Mouse (Mus musculus): ENCODE measurements around the gene Nfix. TPM values are rescaled to one million over a fixed set of nuclear protein-coding genes. Genes with fewer than 3 reads are reported as not detected.

The Nfix gene
- total RNA-seq, 1 experiment, result 0.89 TPM

GRCm38 (mm10) chr8:84766422-84766821, 33.7 kb downstream of the Nfix start:
- DNase-seq (ENCODE audit: low read depth, low spot score), result no peak
- Histone ChIP-seq H3K9ac (ENCODE audit: insufficient read depth, low read depth, low read length, poor library complexity, severe bottlenecking) (no peak overlapping the region), H3K4me1 (ENCODE audit: control insufficient read depth in 2 of 2, insufficient read depth in 2 of 2, low read length in 2 of 2, poor library complexity in 1 of 2) (no peaks in the 10 kb centered on the region), H3K36me3 (ENCODE audit: control insufficient read depth, insufficient read depth, low read length, poor library complexity, severe bottlenecking) (no peaks in the 10 kb centered on the region), H3K4me3 (ENCODE audit: insufficient read depth in 1 of 2, low read depth in 1 of 2, low read length in 2 of 2, poor library complexity in 1 of 2, severe bottlenecking in 1 of 2) (no peak overlapping the region), H3K9me3 (ENCODE audit: control insufficient read depth, insufficient read depth, low read depth, low read length) (no peaks in the 10 kb centered on the region), H3K27ac (ENCODE audit: insufficient read depth, low read depth, low read length, poor library complexity, severe bottlenecking) (no peak overlapping the region)
- in situ Hi-C loops (cut with MboI; ENCODE audit: low sequenced_read_pairs in 2 of 2, unreplicated experiment in 2 of 2), result no loop called here
- TF ChIP-seq MAFK (IDR thresholded peaks at IDR 0.05; ENCODE audit: insufficient read depth, low read depth, low read length) (no peak), ZNF384 (IDR thresholded peaks at IDR 0.05; ENCODE audit: low read depth, low read length) (no peak), HCFC1 (IDR thresholded peaks at IDR 0.05; ENCODE audit: borderline replicate concordance, insufficient read depth, low read length) (no peak), ZC3H11A (IDR thresholded peaks at IDR 0.05; ENCODE audit: borderline replicate concordance, low read depth, low read length) (no peak), CHD2 (IDR thresholded peaks at IDR 0.05; ENCODE audit: low read depth, low read length) (no peak)

GRCm38 (mm10) chr8:84765629-84766028, 34.5 kb downstream of the Nfix start:
- TF ChIP-seq MAFK (IDR thresholded peaks at IDR 0.05; ENCODE audit: insufficient read depth, low read depth, low read length) (no peak), ZNF384 (IDR thresholded peaks at IDR 0.05; ENCODE audit: low read depth, low read length) (no peak), CHD2 (IDR thresholded peaks at IDR 0.05; ENCODE audit: low read depth, low read length) (no peak), HCFC1 (IDR thresholded peaks at IDR 0.05; ENCODE audit: borderline replicate concordance, insufficient read depth, low read length) (no peak), ZC3H11A (IDR thresholded peaks at IDR 0.05; ENCODE audit: borderline replicate concordance, low read depth, low read length) (no peak)
- no peak for DNase-seq (ENCODE audit: low read depth, low spot score)
- Histone ChIP-seq H3K9ac (ENCODE audit: insufficient read depth, low read depth, low read length, poor library complexity, severe bottlenecking) (no peak overlapping the region), H3K4me1 (ENCODE audit: control insufficient read depth in 2 of 2, insufficient read depth in 2 of 2, low read length in 2 of 2, poor library complexity in 1 of 2) (no peaks in the 10 kb centered on the region), H3K9me3 (ENCODE audit: control insufficient read depth, insufficient read depth, low read depth, low read length) (no peaks in the 10 kb centered on the region), H3K36me3 (ENCODE audit: control insufficient read depth, insufficient read depth, low read length, poor library complexity, severe bottlenecking) (no peaks in the 10 kb centered on the region), H3K4me3 (ENCODE audit: insufficient read depth in 1 of 2, low read depth in 1 of 2, low read length in 2 of 2, poor library complexity in 1 of 2, severe bottlenecking in 1 of 2) (no peak overlapping the region), H3K27ac (ENCODE audit: insufficient read depth, low read depth, low read length, poor library complexity, severe bottlenecking) (no peak overlapping the region)
- in situ Hi-C loops (cut with MboI; ENCODE audit: low sequenced_read_pairs in 2 of 2, unreplicated experiment in 2 of 2), result no loop called here

- H3K9ac ChIP-seq (ENCODE audit: insufficient read depth, low read depth, low read length, poor library complexity, severe bottlenecking), result no peak overlapping the region
- H3K4me1 ChIP-seq (ENCODE audit: control insufficient read depth in 2 of 2, insufficient read depth in 2 of 2, low read length in 2 of 2, poor library complexity in 1 of 2), result no peaks in the 10 kb centered on the region
- H3K4me3 ChIP-seq (ENCODE audit: insufficient read depth in 1 of 2, low read depth in 1 of 2, low read length in 2 of 2, poor library complexity in 1 of 2, severe bottlenecking in 1 of 2), result no peak overlapping the region
- TF ChIP-seq CHD2 (IDR thresholded peaks at IDR 0.05; ENCODE audit: low read depth, low read length), result no peak
- no peak for TF ChIP-seq MAFK (IDR thresholded peaks at IDR 0.05; ENCODE audit: insufficient read depth, low read depth, low read length)
- no peak for TF ChIP-seq HCFC1 (IDR thresholded peaks at IDR 0.05; ENCODE audit: borderline replicate concordance, insufficient read depth, low read length)
- no peak for TF ChIP-seq ZC3H11A (IDR thresholded peaks at IDR 0.05; ENCODE audit: borderline replicate concordance, low read depth, low read length)
- no peak for TF ChIP-seq ZNF384 (IDR thresholded peaks at IDR 0.05; ENCODE audit: low read depth, low read length)
- H3K36me3 ChIP-seq (ENCODE audit: control insufficient read depth, insufficient read depth, low read length, poor library complexity, severe bottlenecking), result no peaks in the 10 kb centered on the region
- in situ Hi-C loops (cut with MboI; ENCODE audit: low sequenced_read_pairs in 2 of 2, unreplicated experiment in 2 of 2), result no loop called here
- DNase-seq (ENCODE audit: low read depth, low spot score), result no peak
- H3K27ac ChIP-seq (ENCODE audit: insufficient read depth, low read depth, low read length, poor library complexity, severe bottlenecking), result no peak overlapping the region
- no peaks in the 10 kb centered on the region for H3K9me3 ChIP-seq (ENCODE audit: control insufficient read depth, insufficient read depth, low read depth, low read length)
Measured at GRCm38 (mm10) chr8:84764870-84765495, 35.2 kb downstream of the Nfix start.

- H3K36me3 ChIP-seq (ENCODE audit: control insufficient read depth, insufficient read depth, low read length, poor library complexity, severe bottlenecking), result no peaks in the 10 kb centered on the region
- H3K9ac ChIP-seq (ENCODE audit: insufficient read depth, low read depth, low read length, poor library complexity, severe bottlenecking), result no peak overlapping the region
- no peak for TF ChIP-seq HCFC1 (IDR thresholded peaks at IDR 0.05; ENCODE audit: borderline replicate concordance, insufficient read depth, low read length)
- TF ChIP-seq MAFK (IDR thresholded peaks at IDR 0.05; ENCODE audit: insufficient read depth, low read depth, low read length), result no peak
- TF ChIP-seq ZC3H11A (IDR thresholded peaks at IDR 0.05; ENCODE audit: borderline replicate concordance, low read depth, low read length), result no peak
- no peak for TF ChIP-seq CHD2 (IDR thresholded peaks at IDR 0.05; ENCODE audit: low read depth, low read length)
- no peak for TF ChIP-seq ZNF384 (IDR thresholded peaks at IDR 0.05; ENCODE audit: low read depth, low read length)
- no peaks in the 10 kb centered on the region for H3K9me3 ChIP-seq (ENCODE audit: control insufficient read depth, insufficient read depth, low read depth, low read length)
- no peaks in the 10 kb centered on the region for H3K4me1 ChIP-seq (ENCODE audit: control insufficient read depth in 2 of 2, insufficient read depth in 2 of 2, low read length in 2 of 2, poor library complexity in 1 of 2)
- no peak for DNase-seq (ENCODE audit: low read depth, low spot score)
- in situ Hi-C loops (cut with MboI; ENCODE audit: low sequenced_read_pairs in 2 of 2, unreplicated experiment in 2 of 2), result no loop called here
- H3K27ac ChIP-seq (ENCODE audit: insufficient read depth, low read depth, low read length, poor library complexity, severe bottlenecking), result no peak overlapping the region
- H3K4me3 ChIP-seq (ENCODE audit: insufficient read depth in 1 of 2, low read depth in 1 of 2, low read length in 2 of 2, poor library complexity in 1 of 2, severe bottlenecking in 1 of 2), result no peak overlapping the region
Measured at GRCm38 (mm10) chr8:84764100-84764499, 36.0 kb downstream of the Nfix start.

Data from ES-E14 (cell line).